Mouse (Mus musculus): ENCODE results near the gene Ppp1r12b.
A peak's percentile ranks its signal among the peaks of the same experiment; 100 is the strongest.

Gene Ppp1r12b

GRCm38 (mm10) chr1:134713421-134713969 lies 242.2 kb downstream of the Ppp1r12b start:
- DNase-seq: peak; percentile 66 to 68

GRCm38 (mm10) chr1:134712781-134713299 lies 242.9 kb downstream of the Ppp1r12b start:
- peak in 1 of 2 experiments; percentile 7 for DNase-seq

- DNase-seq: peak in 1 of 2 experiments; percentile 29
Observed at GRCm38 (mm10) chr1:134711653-134712052, 244.1 kb downstream of the Ppp1r12b start.

- DNase-seq: peak in 1 of 2 experiments; percentile 19
Observed at GRCm38 (mm10) chr1:134711061-134711460, 244.7 kb downstream of the Ppp1r12b start.

- DNase-seq: peak; percentile 78 to 82
Observed at GRCm38 (mm10) chr1:134709411-134710306, 246.1 kb downstream of the Ppp1r12b start.

- DNase-seq: peak; percentile 81 to 84
Observed at GRCm38 (mm10) chr1:134708801-134709385, 246.8 kb downstream of the Ppp1r12b start.

GRCm38 (mm10) chr1:134708274-134708673 lies 247.5 kb downstream of the Ppp1r12b start:
- DNase-seq: no peak

GRCm38 (mm10) chr1:134707516-134707915 lies 248.2 kb downstream of the Ppp1r12b start:
- no peak for DNase-seq

GRCm38 (mm10) chr1:134706549-134706948 lies 249.2 kb downstream of the Ppp1r12b start:
- no peak for DNase-seq

Data from cerebellum, postnatal 10 days (tissue).